In genomic region chr2:29971838-29972635, GRCm38 (mm10) we compare ENCODE assay signal across 8 mouse cellular contexts. TPM values are rescaled to one million over a fixed set of nuclear protein-coding genes. Genes with fewer than 3 reads are reported as not detected.
DNase-seq lines count a peak whose midpoint lies in the region; ATAC-seq and TF ChIP-seq lines count a peak whose summit lies in the region.
"Had no signal": no experiment of that assay in that cellular context is flagged by ENCODE, and none has a peak within 500 bp of the region (broad histone marks: within the 10 kb centered on the region; RNA-seq: fewer than 3 reads in every experiment).

No protein-coding gene starts in this region.

- H3K9me3 ChIP-seq in G1E (replicated peaks): no peaks in the 10 kb centered on the region
- H3K9me3 ChIP-seq in limb, embryonic 13.5 days: no peaks in the 10 kb centered on the region
- H3K9me3 ChIP-seq: megakaryocyte, embryonic 14.5 days had no signal

- H3K4me1 ChIP-seq in G1E (ENCODE audit: insufficient read depth, low read depth, low read length): peaks cover 13% of the 10 kb centered on the region
- H3K4me1 ChIP-seq in limb, embryonic 13.5 days: peaks cover 40% of the 10 kb centered on the region

- H3K27me3 ChIP-seq in G1E (ENCODE audit: insufficient read depth, low read length): peaks cover 56% of the 10 kb centered on the region
- no peaks in the 10 kb centered on the region for H3K27me3 ChIP-seq in limb, embryonic 13.5 days
- H3K27me3 ChIP-seq: megakaryocyte, embryonic 14.5 days had no signal

- no peak for TF ChIP-seq CTCF in G1E (IDR thresholded peaks at IDR 0.05; ENCODE audit: low read depth, low read length)

- 72% methylated on average over 9 of the region's 9 CpGs for WGBS in limb, embryonic 13.5 days

- no peak overlapping the region for H3K9ac ChIP-seq in limb, embryonic 13.5 days

- DNase-seq in G1E (ENCODE audit: low spot score): peak; percentile 13
- DNase-seq in NIH3T3 (ENCODE audit: low read depth): peak; percentile 86
- DNase-seq in heart, postnatal 36 days: peak; percentile 75 to 82
- DNase-seq in ovary, postnatal 14 days (ENCODE audit: low spot score): peak; percentile 34
- DNase-seq in spleen, adult 12 weeks (ENCODE audit: low spot score): no peak

- no peak overlapping the region for H3K4me3 ChIP-seq in G1E (ENCODE audit: low read depth, low read length)
- H3K4me3 ChIP-seq in limb, embryonic 13.5 days: no peak overlapping the region
- H3K4me3 ChIP-seq: megakaryocyte, embryonic 14.5 days had no signal

- intact Hi-C loops in heart, postnatal 36 days (cut with DNase I): no loop called here

- no peaks in the 10 kb centered on the region for H3K36me3 ChIP-seq in G1E (replicated peaks)
- peaks cover 38% of the 10 kb centered on the region for H3K36me3 ChIP-seq in limb, embryonic 13.5 days

- H3K27ac ChIP-seq in limb, embryonic 13.5 days: peak overlapping the region; percentile 69; the same call in 1 of the 2 replicates

- ATAC-seq in G1E (ENCODE audit: extremely low read depth, insufficient number of reproducible peaks, low FRiP score, poor library complexity, severe bottlenecking): peak; percentile 78
- ATAC-seq in common myeloid progenitor, adult 5-6 weeks (replicated peaks; ENCODE audit: low read depth, poor library complexity, severe bottlenecking): peak; percentile 62
- no peak for ATAC-seq in limb, embryonic 13.5 days (ENCODE audit: low FRiP score, low read depth)

- H3K4me2 ChIP-seq in limb, embryonic 13.5 days (replicated peaks): peak overlapping the region; percentile 1; the same call in 1 of the 2 replicates

RNA-seq across cellular contexts. Expression of gene Sptan1, which starts 6.7 kb away (rescaled TPM):
- total RNA-seq in G1E (2014; fragmentation: Nextera tagmentation) (25.6 and 25.7 TPM in 2 replicates), G1E (2017) (49.4 and 53.2 TPM in 2 replicates)
- 8.8 and 9.3 TPM in 2 replicates for polyA plus RNA-seq in G1E (2012)
- total RNA-seq in common myeloid progenitor, adult 5-6 weeks (2017): 84.1 and 89.2 TPM in 2 replicates
- total RNA-seq in heart, postnatal 36 days (2021): 100 to 1,000 TPM; 193 to 213 TPM
- 85.5 and 90.7 TPM in 2 replicates for polyA plus RNA-seq in limb, embryonic 13.5 days (2015; fragmentation: Nextera tagmentation; extraction: Ambion mirVana)

RNA-seq across cellular contexts. Expression of gene Gle1, which starts 36.8 kb away (rescaled TPM):
- 42.1 and 52.2 TPM in 2 replicates for total RNA-seq in G1E (2014; fragmentation: Nextera tagmentation)
- total RNA-seq in G1E (2017): 57.2 and 61.6 TPM in 2 replicates
- 42.5 and 62.3 TPM in 2 replicates for polyA plus RNA-seq in G1E (2012)
- 71.3 and 85.0 TPM in 2 replicates for total RNA-seq in common myeloid progenitor, adult 5-6 weeks (2017)
- total RNA-seq in heart, postnatal 36 days (2021): 10 to 100 TPM; 22.5 to 26.8 TPM
- polyA plus RNA-seq in limb, embryonic 13.5 days (2015; fragmentation: Nextera tagmentation; extraction: Ambion mirVana): 74.2 and 75.1 TPM in 2 replicates
